Mouse (Mus musculus) testis, adult 2 months (tissue): Measurements from ENCODE around the gene Nxf7.
"Not testable (repeated sequence)": the region's sequence is repeated elsewhere in the genome, so short reads cannot be mapped to it uniquely, and the experiment has no call there.

Source experiments
- CTCF ChIP-seq: fragments of 200-500 bp; IDR thresholded peaks from 2 replicates; pipeline ENCODE4 v1.5.1; 2012; ENCODE audit warnings: low read depth, mild to moderate bottlenecking, inconsistent platforms, low read length, moderate library complexity; ENCODE audit not compliant: control insufficient read depth, insufficient read depth, insufficient replicate concordance
- POLR2A ChIP-seq: fragments of 200-500 bp; IDR thresholded peaks from 2 replicates; pipeline ENCODE4 v1.6.1; 2012; ENCODE audit warnings: low read depth, mild to moderate bottlenecking, inconsistent platforms, low read length, moderate library complexity; ENCODE audit not compliant: control insufficient read depth

DNA sequence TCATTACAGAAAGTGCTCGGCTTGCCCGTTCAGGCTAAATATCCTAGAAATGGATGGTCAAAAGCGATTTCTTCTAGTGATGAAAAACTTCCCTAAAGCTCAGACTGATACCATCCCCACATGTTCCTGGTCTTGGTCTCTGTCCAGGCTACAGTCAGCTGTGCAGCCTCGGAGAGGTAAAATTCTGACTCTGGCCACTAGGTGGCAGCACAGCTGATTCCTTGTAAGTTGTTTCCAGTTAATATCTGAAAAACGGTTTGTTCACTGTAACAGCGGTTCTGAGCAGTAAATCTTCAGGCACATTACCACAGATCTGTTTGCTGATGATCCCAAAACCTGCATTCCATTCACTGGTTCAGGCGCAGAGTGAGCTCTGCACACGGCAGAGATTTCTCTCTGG is 38.9 kb downstream of the Nxf7 start:
- TF ChIP-seq CTCF, POLR2A: not testable (repeated sequence)
